Comparison of ENCODE assay signal across 9 mouse cellular contexts in genomic region chr11:5469084-5469483, GRCm38 (mm10). TPM values are rescaled to one million over a fixed set of nuclear protein-coding genes. Genes with fewer than 3 reads are reported as not detected.
A peak's percentile ranks its signal among the peaks of the same experiment; 100 is the strongest.
DNase-seq lines count a peak whose midpoint lies in the region; ATAC-seq and TF ChIP-seq lines count a peak whose summit lies in the region.
"Had no signal": no experiment of that assay in that cellular context is flagged by ENCODE, and none has a peak within 500 bp of the region (broad histone marks: within the 10 kb centered on the region; RNA-seq: fewer than 3 reads in every experiment).

No protein-coding gene starts in this region.

- intact Hi-C loops in heart, adult 2 months (cut with DNase I), result no loop called here

- H3K9ac ChIP-seq in heart, adult 2 months (ENCODE audit: low read depth, low read length), result no peak overlapping the region
- H3K9ac ChIP-seq in hindbrain, embryonic 12.5 days, result no peak overlapping the region
- H3K9ac ChIP-seq: lung, embryonic 15.5 days had no signal

- no peak overlapping the region for H3K4me3 ChIP-seq in heart, adult 2 months
- H3K4me3 ChIP-seq in heart, embryonic 10.5 days, result no peak overlapping the region
- H3K4me3 ChIP-seq in hindbrain, embryonic 12.5 days, result no peak overlapping the region
- H3K4me3 ChIP-seq: lung, embryonic 15.5 days had no signal

- H3K27ac ChIP-seq in heart, adult 2 months, result no peak overlapping the region
- no peak overlapping the region for H3K27ac ChIP-seq in heart, embryonic 10.5 days
- no peak overlapping the region for H3K27ac ChIP-seq in hindbrain, embryonic 12.5 days
- H3K27ac ChIP-seq: lung, embryonic 15.5 days had no signal

- peak; percentile 85 for TF ChIP-seq CTCF in heart, adult 2 months (IDR thresholded peaks at IDR 0.05)

- no peak for TF ChIP-seq EP300 in heart, adult 2 months (IDR thresholded peaks at IDR 0.05; ENCODE audit: insufficient read depth, low read depth, low read length)

- no peak for ATAC-seq in hindbrain, embryonic 12.5 days (ENCODE audit: low FRiP score)

- no peak overlapping the region for H3K4me2 ChIP-seq in hindbrain, embryonic 12.5 days (replicated peaks)
- H3K4me2 ChIP-seq: lung, embryonic 15.5 days had no signal

- no peaks in the 10 kb centered on the region for H3K79me2 ChIP-seq in heart, adult 2 months (replicated peaks; ENCODE audit: control insufficient read depth, insufficient read depth, low read length)

- no peak for TF ChIP-seq POLR2A in heart, adult 2 months (IDR thresholded peaks at IDR 0.05; ENCODE audit: insufficient read depth, low read depth, low read length)

- no peaks in the 10 kb centered on the region for H3K4me1 ChIP-seq in heart, adult 2 months (ENCODE audit: control insufficient read depth, insufficient read depth, low read length)
- H3K4me1 ChIP-seq in heart, embryonic 10.5 days, result no peaks in the 10 kb centered on the region
- H3K4me1 ChIP-seq in hindbrain, embryonic 12.5 days, result no peaks in the 10 kb centered on the region

- no peaks in the 10 kb centered on the region for H3K36me3 ChIP-seq in heart, adult 2 months (ENCODE audit: control insufficient read depth, insufficient read depth, low read length)
- no peaks in the 10 kb centered on the region for H3K36me3 ChIP-seq in heart, embryonic 10.5 days
- no peaks in the 10 kb centered on the region for H3K36me3 ChIP-seq in hindbrain, embryonic 12.5 days
- H3K36me3 ChIP-seq: lung, embryonic 15.5 days had no signal

- peak; percentile 20 to 59 for DNase-seq in heart, adult 2 months
- no peak for DNase-seq in heart, embryonic 10.5 days (ENCODE audit: low spot score)
- DNase-seq in ovary, postnatal 14 days (ENCODE audit: low spot score), result peak; percentile 44
- no peak for DNase-seq in ovary, adult 18-20 months (ENCODE audit: low spot score)
- DNase-seq in ZHBTc4 (ENCODE audit: low read depth, low spot score), result peak; percentile 77
- peak; percentile 49 for DNase-seq in kidney, postnatal 14 days
- peak; percentile 49 for DNase-seq in retina, embryonic 14.5 days (ENCODE audit: low spot score)

- no peaks in the 10 kb centered on the region for H3K27me3 ChIP-seq in heart, adult 2 months (ENCODE audit: control insufficient read depth, insufficient read depth, low read length)
- H3K27me3 ChIP-seq in heart, embryonic 10.5 days (ENCODE audit: insufficient read depth, poor library complexity, severe bottlenecking), result no peaks in the 10 kb centered on the region
- H3K27me3 ChIP-seq in hindbrain, embryonic 12.5 days, result no peaks in the 10 kb centered on the region
- H3K27me3 ChIP-seq: lung, embryonic 15.5 days had no signal

- 87% methylated on average over 3 of the region's 3 CpGs for WGBS in heart, adult 2 months
- 77% methylated on average over 3 of the region's 3 CpGs for WGBS in heart, embryonic 10.5 days
- WGBS in hindbrain, embryonic 12.5 days, result 82% methylated on average over 3 of the region's 3 CpGs

- no peaks in the 10 kb centered on the region for H3K9me3 ChIP-seq in heart, embryonic 10.5 days
- H3K9me3 ChIP-seq in hindbrain, embryonic 12.5 days (replicated peaks), result no peaks in the 10 kb centered on the region
- H3K9me3 ChIP-seq: lung, embryonic 15.5 days had no signal

RNA-seq across cellular contexts. Expression of gene Znrf3, which starts 24.4 kb away (rescaled TPM):
- 1 to 10 TPM; 7.3 TPM for total RNA-seq in heart, adult 2 months (2021)
- 2.9 and 4.4 TPM in 2 replicates for polyA plus RNA-seq in heart, adult 2 months (2012; rRNA removed)
- polyA plus RNA-seq in heart, embryonic 10.5 days (2016; fragmentation: Nextera tagmentation; extraction: Ambion mirVana), result 7.7 and 9.2 TPM in 2 replicates
- polyA plus RNA-seq in hindbrain, embryonic 12.5 days (2016; fragmentation: Nextera tagmentation; extraction: Ambion mirVana), result 8.2 and 8.3 TPM in 2 replicates

RNA-seq across cellular contexts. Expression of gene Xbp1, which starts 51.4 kb away (rescaled TPM):
- total RNA-seq in heart, adult 2 months (2021), result 10 to 100 TPM; 73.3 to 80.4 TPM
- 46.3 and 86.1 TPM in 2 replicates for polyA plus RNA-seq in heart, adult 2 months (2012; rRNA removed)
- polyA plus RNA-seq in heart, embryonic 10.5 days (2016; fragmentation: Nextera tagmentation; extraction: Ambion mirVana), result 131 and 174 TPM in 2 replicates
- 135 and 146 TPM in 2 replicates for polyA plus RNA-seq in hindbrain, embryonic 12.5 days (2016; fragmentation: Nextera tagmentation; extraction: Ambion mirVana)

Comparison
In these comparisons a context has a peak if more than half of its experiments do, and no peak if none do; other contexts are left out.
1. DNase-seq: peak in heart, adult 2 months (2 of 2), ovary, postnatal 14 days (single experiment), ZHBTc4 (single experiment), kidney, postnatal 14 days (single experiment) and retina, embryonic 14.5 days (single experiment); none in heart, embryonic 10.5 days (single experiment) and ovary, adult 18-20 months (single experiment).